Mouse (Mus musculus) spleen, adult 2 months (tissue): Measurements from ENCODE around the gene Tek. TPM values are rescaled to one million over a fixed set of nuclear protein-coding genes. Genes with fewer than 3 reads are reported as not detected.
"Not testable (repeated sequence)": the region's sequence is repeated elsewhere in the genome, so short reads cannot be mapped to it uniquely, and the experiment has no call there.

ENCODE experiments used
- DNase-seq, 2 experiments: peaks; one replicate each; pipeline versions ENCODE4 v3.0.0 to v3.0.0-alpha.2; 2012 to 2021; ENCODE audit warnings: low spot score in 2 of 2, low read depth in 1 of 2
- H3K27ac ChIP-seq: fragments of 200-500 bp; 2 replicates; pipeline ENCODE4 v1.5.1; 2012; ENCODE audit warnings: low read length, inconsistent platforms; ENCODE audit not compliant: insufficient read depth
- H3K27me3 ChIP-seq: fragments of 200-500 bp; 2 replicates; pipeline ENCODE4 v1.6.1; 2012; ENCODE audit warnings: mild to moderate bottlenecking, moderate library complexity, low read length, inconsistent platforms; ENCODE audit not compliant: control insufficient read depth, insufficient read depth
- H3K36me3 ChIP-seq: fragments of 200-500 bp; 2 replicates; pipeline ENCODE4 v1.6.1; 2012; ENCODE audit warnings: mild to moderate bottlenecking, low read length, inconsistent platforms; ENCODE audit not compliant: control insufficient read depth, insufficient read depth
- H3K4me1 ChIP-seq: fragments of 200-500 bp; 2 replicates; pipeline ENCODE4 v1.6.1; 2011; ENCODE audit warnings: inconsistent platforms; ENCODE audit not compliant: control insufficient read depth, insufficient read depth, insufficient read length
- H3K4me3 ChIP-seq: fragments of 200-500 bp; 2 replicates; pipeline ENCODE4 v1.5.1; 2011; ENCODE audit warnings: mild to moderate bottlenecking, inconsistent platforms; ENCODE audit not compliant: insufficient read depth, insufficient read length; ENCODE audit errors: extremely low read depth
- CTCF ChIP-seq: fragments of 200-500 bp; IDR thresholded peaks from 2 replicates; pipeline ENCODE4 v1.5.1; 2011; ENCODE audit warnings: mild to moderate bottlenecking, inconsistent platforms; ENCODE audit not compliant: insufficient read depth, insufficient read length, insufficient replicate concordance; ENCODE audit errors: extremely low read depth
- POLR2A ChIP-seq: fragments of 200-500 bp; IDR thresholded peaks from 2 replicates; pipeline ENCODE4 v1.6.1; 2011; ENCODE audit warnings: low read depth, low read length, inconsistent platforms
- WGBS: fragments of 180-500 bp; shearing (Covaris S2); methylation state at CpG from one replicate; pipeline ENCODE4 v1.1.7; 2018; 5-methylcytosine and 5-hydroxymethylcytosine counted together
- polyA plus RNA-seq: library from polyadenylated mRNA; depleted of rRNA; stranded (reverse); fragments of >200 nt; gene quantifications from 2 replicates; pipeline ENCODE4 v1.2.3, GENCODE M21; 2012; rRNA removed

The Tek gene
- polyA plus RNA-seq, result 1.9 and 2.3 TPM in 2 replicates

DNA sequence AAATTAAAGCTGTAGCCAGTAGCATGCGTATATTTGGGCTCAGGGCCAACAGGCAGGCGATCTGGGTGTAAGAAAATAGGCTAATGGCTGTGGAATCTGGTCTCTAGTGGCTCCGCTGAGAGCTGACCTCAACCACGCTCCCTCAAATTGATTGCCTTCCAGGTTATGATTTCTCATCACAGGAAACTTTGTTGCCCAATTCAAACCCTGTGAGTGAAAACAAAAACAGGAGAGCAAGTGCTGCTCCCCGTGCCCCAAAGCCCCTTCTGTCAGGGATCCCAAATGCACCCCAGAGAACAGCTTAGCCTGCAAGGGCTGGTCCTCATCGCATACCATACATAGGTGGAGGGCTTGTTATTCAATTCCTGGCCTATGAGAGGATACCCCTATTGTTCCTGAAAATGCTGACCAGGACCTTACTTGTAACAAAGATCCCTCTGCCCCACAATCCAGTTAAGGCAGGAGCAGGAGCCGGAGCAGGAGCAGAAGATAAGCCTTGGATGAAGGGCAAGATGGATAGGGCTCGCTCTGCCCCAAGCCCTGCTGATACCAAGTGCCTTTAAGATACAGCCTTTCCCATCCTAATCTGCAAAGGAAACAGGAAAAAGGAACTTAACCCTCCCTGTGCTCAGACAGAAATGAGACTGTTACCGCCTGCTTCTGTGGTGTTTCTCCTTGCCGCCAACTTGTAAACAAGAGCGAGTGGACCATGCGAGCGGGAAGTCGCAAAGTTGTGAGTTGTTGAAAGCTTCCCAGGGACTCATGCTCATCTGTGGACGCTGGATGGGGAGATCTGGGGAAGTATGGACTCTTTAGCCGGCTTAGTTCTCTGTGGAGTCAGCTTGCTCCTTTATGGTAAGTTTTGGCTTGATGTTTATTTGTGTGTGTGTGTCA, at the start of gene Tek:
TSS of gene Tek (plus strand) at position 452 of the 894 bp plus-strand sequence.
- no peak for DNase-seq
- WGBS, result 35% methylated on average over 16 of the region's 16 CpGs
- H3K27ac ChIP-seq, result no peak within 1 kb of the TSS; the same call in 1 of the 2 replicates

DNA sequence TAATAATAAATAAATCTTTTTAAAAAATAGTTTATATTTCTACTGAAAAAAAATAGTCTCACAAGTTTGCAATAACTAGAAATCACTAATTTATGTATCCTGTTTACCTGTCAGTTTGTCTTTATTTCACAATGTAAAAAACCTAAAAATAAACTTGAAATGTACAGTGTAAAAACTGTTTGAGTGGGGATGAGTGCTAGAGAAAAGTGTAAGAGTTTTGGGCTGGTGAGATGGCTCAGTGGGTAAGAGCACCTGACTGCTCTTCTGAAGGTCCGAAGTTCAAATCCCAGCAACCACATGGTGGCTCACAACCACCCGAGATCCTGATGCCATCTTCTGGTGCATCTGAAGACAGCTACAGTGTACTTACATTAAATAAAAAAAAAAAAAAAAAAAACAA, 49.3 kb upstream of the Tek start:
- H3K4me3 ChIP-seq, H3K4me1 ChIP-seq, DNase-seq, H3K27ac ChIP-seq, H3K27me3 ChIP-seq, H3K36me3 ChIP-seq: not testable (repeated sequence)
- WGBS, result 88% methylated on average over 2 of the region's 2 CpGs

More for the DNA sequence above, at the start of gene Tek:
- Histone ChIP-seq H3K4me1 (no peaks in the 10 kb centered on the region), H3K36me3 (no peaks in the 10 kb centered on the region), H3K27me3 (no peaks in the 10 kb centered on the region), H3K4me3 (no peak within 1 kb of the TSS; the same call in 1 of the 2 replicates)
- no peak for TF ChIP-seq POLR2A

GRCm38 (mm10) chr4:94691078-94691477, 48.0 kb upstream of the Tek start:
- no peaks in the 10 kb centered on the region for H3K36me3 ChIP-seq
- no peaks in the 10 kb centered on the region; the same call in 1 of the 2 replicates for H3K4me1 ChIP-seq
- H3K4me3 ChIP-seq, result no peak overlapping the region
- no peak for DNase-seq
- no peaks in the 10 kb centered on the region for H3K27me3 ChIP-seq
- TF ChIP-seq CTCF (no peak), POLR2A (no peak)
- H3K27ac ChIP-seq, result no peak overlapping the region
- 52% methylated on average over 4 of the region's 4 CpGs for WGBS

GRCm38 (mm10) chr4:94692175-94692574, 46.9 kb upstream of the Tek start:
- Histone ChIP-seq H3K36me3 (no peaks in the 10 kb centered on the region), H3K4me1 (no peaks in the 10 kb centered on the region; the same call in 1 of the 2 replicates), H3K4me3 (no peak overlapping the region), H3K27ac (no peak overlapping the region), H3K27me3 (no peaks in the 10 kb centered on the region)
- TF ChIP-seq CTCF, result no peak
- WGBS, result 88% methylated on average over 2 of the region's 2 CpGs
- no peak for DNase-seq

DNA sequence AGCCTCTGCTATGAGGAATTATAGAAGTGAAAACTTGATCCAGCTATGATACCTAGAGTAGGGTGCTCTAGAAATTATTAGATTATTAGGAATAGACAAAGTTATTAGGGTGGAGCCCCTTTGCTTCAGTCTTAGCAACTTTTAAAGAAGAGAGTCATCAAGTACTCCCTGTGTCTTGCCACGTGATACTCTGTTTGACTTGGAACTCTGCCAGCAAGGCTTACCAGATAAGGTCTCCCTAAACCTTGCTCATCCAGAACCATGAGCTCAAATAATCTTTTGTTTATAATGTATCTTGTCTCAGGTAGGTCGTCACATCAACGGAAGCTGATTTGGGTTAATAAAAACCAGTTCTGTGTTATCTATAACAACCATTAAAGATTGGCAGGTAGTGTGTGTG, 42.7 kb upstream of the Tek start:
- no peaks in the 10 kb centered on the region for H3K36me3 ChIP-seq
- H3K27me3 ChIP-seq, result no peaks in the 10 kb centered on the region
- no peak overlapping the region for H3K27ac ChIP-seq
- 86% methylated on average over 3 of the region's 3 CpGs for WGBS
- TF ChIP-seq CTCF (no peak), POLR2A (no peak)
- no peak for DNase-seq
- no peaks in the 10 kb centered on the region; the same call in 1 of the 2 replicates for H3K4me1 ChIP-seq
- no peak overlapping the region for H3K4me3 ChIP-seq

DNA sequence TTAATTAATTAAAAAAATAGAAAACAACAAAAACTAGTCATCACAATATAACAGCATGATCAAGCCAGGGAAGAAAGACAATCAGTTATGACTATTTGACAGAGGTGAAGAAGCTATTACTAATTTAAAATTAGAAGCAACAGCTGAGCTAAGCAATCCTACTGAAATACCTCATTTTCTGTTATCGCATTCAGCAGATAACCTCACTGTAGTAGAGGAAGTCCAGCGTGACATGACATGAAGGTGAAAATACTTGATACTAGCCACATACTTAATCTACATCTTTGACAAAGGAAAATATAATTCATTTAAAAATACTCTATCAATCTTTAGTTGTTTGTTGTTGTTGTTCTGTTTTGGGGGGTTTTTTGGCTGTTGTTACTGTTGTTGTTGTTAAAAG, 28.1 kb upstream of the Tek start:
- no peaks in the 10 kb centered on the region for H3K27me3 ChIP-seq
- H3K27ac ChIP-seq, result no peak overlapping the region

GRCm38 (mm10) chr4:94711426-94711825, 27.7 kb upstream of the Tek start:
- no peak overlapping the region for H3K27ac ChIP-seq
- no peaks in the 10 kb centered on the region for H3K36me3 ChIP-seq
- H3K27me3 ChIP-seq, result no peaks in the 10 kb centered on the region
- no peak overlapping the region for H3K4me3 ChIP-seq
- WGBS, result 69% methylated on average over 4 of the region's 4 CpGs
- no peak for TF ChIP-seq CTCF
- TF ChIP-seq POLR2A, result no peak
- no peak for DNase-seq
- H3K4me1 ChIP-seq, result no peaks in the 10 kb centered on the region

More for the DNA sequence above, 28.1 kb upstream of the Tek start:
- DNase-seq, result no peak
- TF ChIP-seq CTCF (no peak), POLR2A (no peak)
- Histone ChIP-seq H3K36me3 (no peaks in the 10 kb centered on the region), H3K4me3 (no peak overlapping the region), H3K4me1 (no peaks in the 10 kb centered on the region)
- 86% methylated on average over 2 of the region's 2 CpGs for WGBS
